Mouse (Mus musculus): ENCODE measurements around the gene Lix1.

Lix1 gene

GRCm38 (mm10) chr17:17402222-17403004 lies at the start of gene Lix1:
Gene Lix1, plus strand, starts transcription at chr17:17402672.
- DNase-seq, result peak; percentile 57 to 74

GRCm38 (mm10) chr17:17373550-17373917 lies 28.9 kb upstream of the Lix1 start:
- DNase-seq, result no peak

- peak; percentile 96 to 97 for DNase-seq
Observed at GRCm38 (mm10) chr17:17373918-17374910, 28.3 kb upstream of the Lix1 start, which contains the start of gene Riok2. Gene Riok2, plus strand, starts transcription at chr17:17374309.

- DNase-seq, result no peak
Observed at GRCm38 (mm10) chr17:17375581-17375980, 26.9 kb upstream of the Lix1 start.

GRCm38 (mm10) chr17:17383703-17384102 lies 18.8 kb upstream of the Lix1 start:
- DNase-seq, result no peak

- DNase-seq, result no peak
Observed at GRCm38 (mm10) chr17:17384502-17384901, 18.0 kb upstream of the Lix1 start.

GRCm38 (mm10) chr17:17386117-17386516 lies 16.4 kb upstream of the Lix1 start:
- DNase-seq, result no peak

- DNase-seq, result no peak
Observed at GRCm38 (mm10) chr17:17391823-17392222, 10.6 kb upstream of the Lix1 start.

- DNase-seq, result peak in 1 of 2 experiments; percentile 9
Observed at GRCm38 (mm10) chr17:17392863-17393262, 9.6 kb upstream of the Lix1 start.

- DNase-seq, result no peak
Observed at GRCm38 (mm10) chr17:17393300-17393699, 9.2 kb upstream of the Lix1 start.

- DNase-seq, result peak; percentile 83 to 85
Observed at GRCm38 (mm10) chr17:17394336-17394735, 8.1 kb upstream of the Lix1 start.

- DNase-seq, result no peak
Observed at GRCm38 (mm10) chr17:17396869-17397268, 5.6 kb upstream of the Lix1 start.

- DNase-seq, result no peak
Observed at GRCm38 (mm10) chr17:17398664-17399063, 3.8 kb upstream of the Lix1 start.

GRCm38 (mm10) chr17:17403038-17403437 lies 566 bp downstream of the Lix1 start:
- DNase-seq, result no peak

GRCm38 (mm10) chr17:17403578-17404112 lies 1.2 kb downstream of the Lix1 start:
- no peak for DNase-seq

GRCm38 (mm10) chr17:17404811-17405544 lies 2.5 kb downstream of the Lix1 start:
- peak in 1 of 2 experiments; percentile 14 for DNase-seq

GRCm38 (mm10) chr17:17405606-17406005 lies 3.1 kb downstream of the Lix1 start:
- no peak for DNase-seq

- DNase-seq, result no peak
Observed at GRCm38 (mm10) chr17:17408137-17408536, 5.7 kb downstream of the Lix1 start.

GRCm38 (mm10) chr17:17408720-17409478 lies 6.4 kb downstream of the Lix1 start:
- DNase-seq, result no peak

GRCm38 (mm10) chr17:17409601-17410000 lies 7.1 kb downstream of the Lix1 start:
- peak; percentile 10 to 20 for DNase-seq

- DNase-seq, result no peak
Observed at GRCm38 (mm10) chr17:17411443-17411842, 9.0 kb downstream of the Lix1 start.

- DNase-seq, result no peak
Observed at GRCm38 (mm10) chr17:17412176-17412575, 9.7 kb downstream of the Lix1 start.

All from kidney, postnatal 4 days (tissue).